Mouse (Mus musculus) MEL (cell line): ENCODE results near the gene Ptcd2. TPM values are rescaled to one million over a fixed set of nuclear protein-coding genes. Genes with fewer than 3 reads are reported as not detected.

Experiments
- DNase-seq: peaks from one replicate; pipeline ENCODE4 v3.0.0; 2011; ENCODE audit warnings: low read depth, low spot score
- H3K27ac ChIP-seq: 2 replicates; pipeline ENCODE4 v1.5.1; 2012; ENCODE audit warnings: low read depth, mild to moderate bottlenecking, control low read depth, low read length, moderate library complexity; ENCODE audit not compliant: control insufficient read depth
- H3K27me3 ChIP-seq, 2 experiments: fragments of 150-350 bp in 1 of 2; sonication (generic) in 1 of 2; 2 replicates each; pipeline ENCODE4 v1.6.1; 2012; ENCODE audit warnings: low read length in 2 of 2, mild to moderate bottlenecking in 2 of 2, improper control_type of control experiment in 1 of 2, moderate library complexity in 1 of 2; ENCODE audit not compliant: insufficient read depth in 2 of 2, control insufficient read depth in 1 of 2
- H3K36me3 ChIP-seq, 2 experiments: 2 replicates each; pipeline ENCODE4 v1.6.1; 2012 to 2014; ENCODE audit warnings: low read length in 2 of 2, improper control_type of control experiment in 1 of 2, inconsistent platforms in 1 of 2, mild to moderate bottlenecking in 1 of 2; ENCODE audit not compliant: insufficient read depth in 2 of 2, control insufficient read depth in 1 of 2
- H3K4me1 ChIP-seq, 2 experiments: fragments of 150-350 bp in 1 of 2; sonication (generic) in 1 of 2; 2 replicates each; pipeline ENCODE4 v1.6.1; 2012; ENCODE audit warnings: low read length in 2 of 2, improper control_type of control experiment in 1 of 2, mild to moderate bottlenecking in 1 of 2; ENCODE audit not compliant: insufficient read depth in 2 of 2, control insufficient read depth in 1 of 2
- H3K4me3 ChIP-seq, 2 experiments: fragments of 150-350 bp in 1 of 2; sonication (generic) in 1 of 2; 2 replicates each; pipeline ENCODE4 v1.5.1; 2012; ENCODE audit warnings: low read depth in 2 of 2, low read length in 2 of 2, mild to moderate bottlenecking in 2 of 2, moderate library complexity in 2 of 2, control low read depth in 1 of 2, improper control_type of control experiment in 1 of 2; ENCODE audit not compliant: control insufficient read depth in 1 of 2, insufficient read depth in 1 of 2
- H3K79me2 ChIP-seq: 2 replicates; pipeline ENCODE4 v1.6.1; 2012; ENCODE audit warnings: mild to moderate bottlenecking, low read length, moderate library complexity; ENCODE audit not compliant: control insufficient read depth, poor library complexity, insufficient read depth
- H3K9ac ChIP-seq: 2 replicates; pipeline ENCODE4 v1.6.1; 2012; ENCODE audit warnings: low read depth, mild to moderate bottlenecking, control low read depth, low read length, moderate library complexity; ENCODE audit not compliant: control insufficient read depth, poor library complexity, severe bottlenecking
- H3K9me3 ChIP-seq: fragments of 150-350 bp; sonication (generic); replicated peaks from 2 replicates; pipeline ENCODE4 v1.6.1; 2012; ENCODE audit warnings: mild to moderate bottlenecking, low read length, improper control_type of control experiment, moderate library complexity; ENCODE audit not compliant: insufficient read depth
- BHLHE40 ChIP-seq: IDR thresholded peaks from 2 replicates; pipeline ENCODE4 v1.6.1; 2012; ENCODE audit warnings: low read depth, mild to moderate bottlenecking, inconsistent platforms, low read length, improper control_type of control experiment, borderline replicate concordance
- CHD1 ChIP-seq: IDR thresholded peaks from 2 replicates; pipeline ENCODE4 v1.6.1; 2012; ENCODE audit warnings: low read depth, mild to moderate bottlenecking, inconsistent platforms, low read length, improper control_type of control experiment
- CTCF ChIP-seq, 3 experiments: IDR thresholded peaks in 2 of 3; conservative IDR thresholded peaks in 1 of 3; 2 replicates each; pipeline ENCODE4 v1.5.1; 2011 to 2012; ENCODE audit warnings: low read length in 3 of 3, low read depth in 2 of 3, mild to moderate bottlenecking in 2 of 3, improper control_type of control experiment in 1 of 3, inconsistent platforms in 1 of 3, mixed read lengths in 1 of 3, moderate library complexity in 1 of 3; ENCODE audit not compliant: control insufficient read depth in 1 of 3, insufficient read depth in 1 of 3, poor library complexity in 1 of 3, severe bottlenecking in 1 of 3
- EP300 ChIP-seq, 2 experiments: IDR thresholded peaks; 2 replicates each; pipeline ENCODE4 v1.6.1; 2011; ENCODE audit warnings: improper control_type of control experiment in 2 of 2, low read length in 2 of 2, low read depth in 1 of 2, mild to moderate bottlenecking in 1 of 2
- GATA1 ChIP-seq: IDR thresholded peaks from 2 replicates; pipeline ENCODE4 v1.6.1; 2011; ENCODE audit warnings: low read depth, low read length, improper control_type of control experiment
- JUND ChIP-seq: IDR thresholded peaks from 2 replicates; pipeline ENCODE4 v1.6.1; 2011; ENCODE audit warnings: low read depth, mild to moderate bottlenecking, improper control_type of control experiment, low read length
- KAT2A ChIP-seq: conservative IDR thresholded peaks from 2 replicates; pipeline ENCODE4 v1.6.1; 2012; ENCODE audit warnings: low read depth, low read length, improper control_type of control experiment, inconsistent platforms
- MAFK ChIP-seq: IDR thresholded peaks from 2 replicates; pipeline ENCODE4 v1.6.1; 2011; ENCODE audit warnings: low read depth, mild to moderate bottlenecking, low read length, improper control_type of control experiment, borderline replicate concordance
- MAX ChIP-seq: IDR thresholded peaks from 2 replicates; pipeline ENCODE4 v1.6.1; 2011; ENCODE audit warnings: low read length, improper control_type of control experiment
- MEF2A ChIP-seq: IDR thresholded peaks from 2 replicates; pipeline ENCODE4 v1.6.1; 2014; ENCODE audit warnings: low read depth, mild to moderate bottlenecking, inconsistent platforms, low read length, improper control_type of control experiment; ENCODE audit not compliant: poor library complexity, insufficient replicate concordance, severe bottlenecking; ENCODE audit errors: extremely low read depth
- POLR2A ChIP-seq, 2 experiments: IDR thresholded peaks; 2 replicates each; pipeline ENCODE4 v1.6.1; 2011 to 2012; ENCODE audit warnings: low read length in 2 of 2, mild to moderate bottlenecking in 2 of 2, control low read depth in 1 of 2, improper control_type of control experiment in 1 of 2, low read depth in 1 of 2, moderate library complexity in 1 of 2; ENCODE audit not compliant: control insufficient read depth in 1 of 2, insufficient read depth in 1 of 2, poor library complexity in 1 of 2
- POLR2AphosphoS5 ChIP-seq: IDR thresholded peaks from 2 replicates; pipeline ENCODE4 v1.6.1; 2012; ENCODE audit warnings: low read depth, borderline replicate concordance, mild to moderate bottlenecking, inconsistent platforms, low read length, moderate library complexity, mixed read lengths
- RAD21 ChIP-seq: IDR thresholded peaks from 2 replicates; pipeline ENCODE4 v1.6.1; 2011; ENCODE audit warnings: mild to moderate bottlenecking, low read depth, low read length, improper control_type of control experiment
- USF2 ChIP-seq, 2 experiments: IDR thresholded peaks; 2 replicates each; pipeline ENCODE4 v1.6.1; 2011 to 2012; ENCODE audit warnings: improper control_type of control experiment in 2 of 2, low read length in 2 of 2, borderline replicate concordance in 1 of 2, inconsistent platforms in 1 of 2, low read depth in 1 of 2, mild to moderate bottlenecking in 1 of 2; ENCODE audit not compliant: insufficient read depth in 1 of 2
- ZC3H11A ChIP-seq: IDR thresholded peaks from 2 replicates; pipeline ENCODE4 v1.6.1; 2012; ENCODE audit warnings: low read depth, mild to moderate bottlenecking, inconsistent platforms, low read length, improper control_type of control experiment
- ZKSCAN1 ChIP-seq: IDR thresholded peaks from 2 replicates; pipeline ENCODE4 v1.6.1; 2012; ENCODE audit warnings: low read depth, mild to moderate bottlenecking, inconsistent platforms, low read length, improper control_type of control experiment, moderate library complexity
- ZMIZ1 ChIP-seq: IDR thresholded peaks from 2 replicates; pipeline ENCODE4 v1.6.1; 2012; ENCODE audit warnings: low read depth, mild to moderate bottlenecking, inconsistent platforms, low read length, improper control_type of control experiment, moderate library complexity
- ZNF384 ChIP-seq: IDR thresholded peaks from 2 replicates; pipeline ENCODE4 v1.6.1; 2012; ENCODE audit warnings: low read depth, mild to moderate bottlenecking, inconsistent platforms, low read length, improper control_type of control experiment
- polyA plus RNA-seq, 2 experiments: library from polyadenylated mRNA; stranded (reverse) in 1 of 2; unstranded in 1 of 2; fragments of >175 nt in 1 of 2; fragments of >200 nt in 1 of 2; gene quantifications; 2 replicates each; pipeline versions ENCODE4 v1.2.1 to v1.2.4; 2012; ENCODE audit warnings: low replicate concordance in 2 of 2, low read depth in 1 of 2; ENCODE audit not compliant: insufficient read length in 2 of 2, insufficient read depth in 1 of 2, missing spikeins in 1 of 2
- total RNA-seq: library from RNA; depleted of rRNA; stranded (reverse); fragments of 300-350 nt; gene quantifications from 2 replicates; pipeline ENCODE4 v1.2.3, GENCODE M21; 2012

Ptcd2 gene
- total and polyA plus RNA-seq, 3 experiments: 42.9 to 55.3 TPM; not detected in 1

- TF ChIP-seq KAT2A (no peak), ZNF384 (no peak)
- no peak overlapping the region for H3K9ac ChIP-seq
These were observed 59.9 kb downstream of the Ptcd2 start for GRCm38 (mm10) chr13:99284400-99285160.

GRCm38 (mm10) chr13:99283916-99284315, 60.6 kb downstream of the Ptcd2 start:
- Histone ChIP-seq H3K36me3 (no peaks in the 10 kb centered on the region), H3K9me3 (no peaks in the 10 kb centered on the region), H3K27me3 (no peaks in the 10 kb centered on the region; a peak in 1 of 4 replicates), H3K4me1 (no peaks in the 10 kb centered on the region), H3K9ac (no peak overlapping the region), H3K27ac (no peak overlapping the region), H3K4me3 (no peak overlapping the region), H3K79me2 (no peaks in the 10 kb centered on the region)
- no peak for DNase-seq
- TF ChIP-seq EP300 (IDR thresholded peaks at IDR 0.05; ENCODE audit: low read depth in 1 of 2, low read length in 2 of 2): no peak
- no peak for TF ChIP-seq ZC3H11A
- TF ChIP-seq USF2 (IDR thresholded peaks at IDR 0.05; ENCODE audit: borderline replicate concordance in 1 of 2, insufficient read depth in 1 of 2, low read depth in 1 of 2, low read length in 2 of 2): no peak
- no peak for TF ChIP-seq POLR2AphosphoS5
- no peak for TF ChIP-seq BHLHE40
- TF ChIP-seq ZMIZ1: no peak
- no peak for TF ChIP-seq MAFK
- TF ChIP-seq JUND: no peak
- no peak for TF ChIP-seq RAD21
- TF ChIP-seq CHD1: no peak

More at GRCm38 (mm10) chr13:99284400-99285160, 59.9 kb downstream of the Ptcd2 start:
- no peak for DNase-seq
- Histone ChIP-seq H3K4me3 (no peak overlapping the region), H3K79me2 (no peaks in the 10 kb centered on the region), H3K27me3 (no peaks in the 10 kb centered on the region; a peak in 1 of 4 replicates), H3K27ac (no peak overlapping the region), H3K36me3 (no peaks in the 10 kb centered on the region), H3K9me3 (no peaks in the 10 kb centered on the region), H3K4me1 (no peaks in the 10 kb centered on the region)

DNA sequence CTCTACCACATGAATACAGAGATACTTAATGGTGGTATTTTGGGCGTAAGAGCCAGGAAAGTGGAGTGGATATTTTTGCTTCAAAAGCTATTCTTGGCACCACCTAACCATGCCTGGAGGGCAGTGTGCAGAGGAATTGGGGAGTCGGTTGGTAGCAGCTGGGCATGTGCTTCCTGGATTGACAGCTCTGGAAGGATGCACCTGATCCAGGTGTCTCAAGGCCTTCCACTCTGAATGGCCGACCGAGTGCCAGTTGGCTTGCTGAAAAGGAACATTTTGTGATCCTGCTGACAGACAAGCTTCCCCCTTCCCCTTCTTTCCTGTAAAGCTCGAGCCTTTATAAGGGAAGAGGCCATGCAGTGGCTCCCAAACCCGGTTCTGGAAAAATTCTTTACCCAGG, 61.5 kb downstream of the Ptcd2 start:
- TF ChIP-seq MEF2A: no peak
- no peak for TF ChIP-seq GATA1
- no peak for TF ChIP-seq POLR2AphosphoS5
- no peak for TF ChIP-seq ZKSCAN1
- TF ChIP-seq JUND: no peak
- no peak for TF ChIP-seq POLR2A (IDR thresholded peaks at IDR 0.05; ENCODE audit: control insufficient read depth in 1 of 2, insufficient read depth in 1 of 2, low read depth in 1 of 2, low read length in 2 of 2, poor library complexity in 1 of 2)
- TF ChIP-seq MAFK: no peak
- TF ChIP-seq CTCF (IDR thresholded peaks at IDR 0.05 in 2 of 3, conservative IDR thresholded peaks at IDR 0.05 in 1 of 3; ENCODE audit: control insufficient read depth in 1 of 3, insufficient read depth in 1 of 3, low read depth in 2 of 3, low read length in 3 of 3, poor library complexity in 1 of 3, severe bottlenecking in 1 of 3): no peak
- no peak for TF ChIP-seq MAX
- TF ChIP-seq CHD1: no peak
- no peak for TF ChIP-seq ZC3H11A
- no peak for TF ChIP-seq RAD21
- no peak overlapping the region for H3K9ac ChIP-seq
- no peak overlapping the region for H3K4me3 ChIP-seq
- no peaks in the 10 kb centered on the region; a peak in 1 of 4 replicates for H3K27me3 ChIP-seq
- H3K9me3 ChIP-seq: no peaks in the 10 kb centered on the region
- no peaks in the 10 kb centered on the region for H3K36me3 ChIP-seq
- no peak for DNase-seq
- no peaks in the 10 kb centered on the region for H3K79me2 ChIP-seq
- H3K27ac ChIP-seq: no peak overlapping the region
- no peaks in the 10 kb centered on the region for H3K4me1 ChIP-seq
